Mouse (Mus musculus): ENCODE measurements at regions not wholly inside any gene's neighbourhood (a gene's known extent, or its start where the extent isn't known, plus 50 kb on each side); places are given as distances from the start of the nearest gene placed in this dataset.

- Histone ChIP-seq H3K9me3 (ENCODE audit: low read length) (no peaks in the 10 kb centered on the region), H3K27me3 (ENCODE audit: insufficient read depth, low read length) (no peaks in the 10 kb centered on the region), H3K36me3 (ENCODE audit: insufficient read depth) (no peaks in the 10 kb centered on the region), H3K4me3 (ENCODE audit: low read depth, low read length) (no peak overlapping the region), H3K9ac (no peak overlapping the region), H3K27ac (ENCODE audit: low read depth, low read length) (no peak overlapping the region), H3K4me2 (ENCODE audit: low read depth) (no peak overlapping the region), H3K4me1 (ENCODE audit: insufficient read depth) (no peaks in the 10 kb centered on the region)
- 0 out of 2 replicates have a peak, but pooled peaks have one; percentile 23 for ATAC-seq
- no peak for DNase-seq
- WGBS: 66% methylated on average over 5 of the region's 5 CpGs
- TF ChIP-seq CTCF (IDR thresholded peaks at IDR 0.05; ENCODE audit: low read depth): no peak
Observed at GRCm38 (mm10) chr12:98043436-98043835, 215.8 kb downstream of the Galc start.

GRCm38 (mm10) chr12:98039677-98040076 is 219.6 kb downstream of the Galc start:
- Histone ChIP-seq H3K36me3 (ENCODE audit: insufficient read depth) (no peaks in the 10 kb centered on the region), H3K27ac (ENCODE audit: low read depth, low read length) (no peak overlapping the region), H3K9me3 (ENCODE audit: low read length) (no peaks in the 10 kb centered on the region), H3K27me3 (ENCODE audit: insufficient read depth, low read length) (no peaks in the 10 kb centered on the region), H3K4me2 (ENCODE audit: low read depth) (no peak overlapping the region), H3K4me3 (ENCODE audit: low read depth, low read length) (no peak overlapping the region), H3K4me1 (ENCODE audit: insufficient read depth) (no peaks in the 10 kb centered on the region), H3K9ac (no peak overlapping the region)
- ATAC-seq: no peak
- TF ChIP-seq CTCF (IDR thresholded peaks at IDR 0.05; ENCODE audit: low read depth): no peak
- no peak for DNase-seq
- 86% methylated on average over 4 of the region's 4 CpGs for WGBS

- DNase-seq (peak; percentile 65), ATAC-seq (peak; percentile 94)
- H3K4me3 ChIP-seq (ENCODE audit: low read depth, low read length): no peak overlapping the region
- peak overlapping the region; percentile 18; the same call in 1 of the 2 replicates for H3K9ac ChIP-seq
- H3K27me3 ChIP-seq (ENCODE audit: insufficient read depth, low read length): no peaks in the 10 kb centered on the region
- H3K9me3 ChIP-seq (ENCODE audit: low read length): no peaks in the 10 kb centered on the region
- peak overlapping the region; percentile 17; the same call in 1 of the 2 replicates for H3K27ac ChIP-seq (ENCODE audit: low read depth, low read length)
- H3K4me1 ChIP-seq (ENCODE audit: insufficient read depth): no peaks in the 10 kb centered on the region
- H3K4me2 ChIP-seq (ENCODE audit: low read depth): no peak overlapping the region
- H3K36me3 ChIP-seq (ENCODE audit: insufficient read depth): no peaks in the 10 kb centered on the region
- TF ChIP-seq CTCF (IDR thresholded peaks at IDR 0.05; ENCODE audit: low read depth): no peak
- 13% methylated on average over 6 of the region's 6 CpGs for WGBS
Observed at GRCm38 (mm10) chr12:98023655-98024054, 235.6 kb downstream of the Galc start.

- Histone ChIP-seq H3K4me2 (ENCODE audit: low read depth) (no peak overlapping the region), H3K36me3 (ENCODE audit: insufficient read depth) (no peaks in the 10 kb centered on the region), H3K4me3 (ENCODE audit: low read depth, low read length) (no peak overlapping the region), H3K27ac (ENCODE audit: low read depth, low read length) (no peak overlapping the region), H3K4me1 (ENCODE audit: insufficient read depth) (no peaks in the 10 kb centered on the region), H3K9me3 (ENCODE audit: low read length) (no peaks in the 10 kb centered on the region), H3K9ac (no peak overlapping the region), H3K27me3 (ENCODE audit: insufficient read depth, low read length) (no peaks in the 10 kb centered on the region)
- ATAC-seq (peak; percentile 86), DNase-seq (peak; percentile 56)
- WGBS: 29% methylated on average over 8 of the region's 8 CpGs
- no peak for TF ChIP-seq CTCF (IDR thresholded peaks at IDR 0.05; ENCODE audit: low read depth)
Observed at GRCm38 (mm10) chr12:98014607-98015278, 244.5 kb downstream of the Galc start.

- no peak for ATAC-seq
- WGBS: 93% methylated on average over 2 of the region's 2 CpGs
Observed at GRCm38 (mm10) chr12:98009175-98009574, 250.1 kb downstream of the Galc start.

GRCm38 (mm10) chr12:98005671-98006469 is 253.4 kb downstream of the Galc start:
- no peaks in the 10 kb centered on the region for H3K4me1 ChIP-seq (ENCODE audit: insufficient read depth)
- no peaks in the 10 kb centered on the region for H3K27me3 ChIP-seq (ENCODE audit: insufficient read depth, low read length)
- H3K27ac ChIP-seq (ENCODE audit: low read depth, low read length): 0 out of 2 replicates have a peak overlapping the region, but pooled peaks have one; percentile 21
- TF ChIP-seq CTCF (IDR thresholded peaks at IDR 0.05; ENCODE audit: low read depth): no peak
- ATAC-seq (peak; percentile 70; the same call in 1 of the 2 replicates), DNase-seq (no peak)
- no peaks in the 10 kb centered on the region for H3K9me3 ChIP-seq (ENCODE audit: low read length)
- no peak overlapping the region for H3K4me2 ChIP-seq (ENCODE audit: low read depth)
- 50% methylated on average over 5 of the region's 5 CpGs for WGBS
- H3K4me3 ChIP-seq (ENCODE audit: low read depth, low read length): no peak overlapping the region
- 0 out of 2 replicates have a peak overlapping the region, but pooled peaks have one; percentile 3 for H3K9ac ChIP-seq
- no peaks in the 10 kb centered on the region for H3K36me3 ChIP-seq (ENCODE audit: insufficient read depth)

More at GRCm38 (mm10) chr12:98009175-98009574, 250.1 kb downstream of the Galc start:
- no peak for TF ChIP-seq CTCF (IDR thresholded peaks at IDR 0.05; ENCODE audit: low read depth)
- Histone ChIP-seq H3K4me3 (ENCODE audit: low read depth, low read length) (no peak overlapping the region), H3K4me2 (ENCODE audit: low read depth) (no peak overlapping the region), H3K9me3 (ENCODE audit: low read length) (no peaks in the 10 kb centered on the region), H3K27me3 (ENCODE audit: insufficient read depth, low read length) (no peaks in the 10 kb centered on the region), H3K36me3 (ENCODE audit: insufficient read depth) (no peaks in the 10 kb centered on the region), H3K4me1 (ENCODE audit: insufficient read depth) (no peaks in the 10 kb centered on the region), H3K9ac (no peak overlapping the region), H3K27ac (ENCODE audit: low read depth, low read length) (no peak overlapping the region)
- no peak for DNase-seq

GRCm38 (mm10) chr12:98002217-98002616 is 257.0 kb downstream of the Galc start:
- no peak for DNase-seq
- no peak for TF ChIP-seq CTCF (IDR thresholded peaks at IDR 0.05; ENCODE audit: low read depth)
- 88% methylated on average over 5 of the region's 5 CpGs for WGBS
- Histone ChIP-seq H3K4me1 (ENCODE audit: insufficient read depth) (no peaks in the 10 kb centered on the region), H3K36me3 (ENCODE audit: insufficient read depth) (no peaks in the 10 kb centered on the region), H3K4me2 (ENCODE audit: low read depth) (no peak overlapping the region), H3K27me3 (ENCODE audit: insufficient read depth, low read length) (no peaks in the 10 kb centered on the region), H3K27ac (ENCODE audit: low read depth, low read length) (no peak overlapping the region), H3K4me3 (ENCODE audit: low read depth, low read length) (no peak overlapping the region), H3K9ac (no peak overlapping the region), H3K9me3 (ENCODE audit: low read length) (no peaks in the 10 kb centered on the region)
- no peak for ATAC-seq

Data from forebrain, postnatal 0 days (tissue).